Mouse (Mus musculus) liver, postnatal 0 days (tissue): ENCODE measurements around the gene St8sia1.

ENCODE experiments used
- CTCF ChIP-seq: sonication (generic); IDR thresholded peaks from 2 replicates; pipeline ENCODE4 v1.5.1; 2016; ENCODE audit warnings: antibody characterized with exemption, low read depth
- EP300 ChIP-seq: IDR thresholded peaks from 2 replicates; pipeline ENCODE4 v1.6.1; 2016; ENCODE audit warnings: antibody characterized with exemption, low read depth, mild to moderate bottlenecking

- no peak for TF ChIP-seq CTCF
- no peak for TF ChIP-seq EP300
Observed at GRCm38 (mm10) chr6:142830221-142830620, 134.0 kb downstream of the St8sia1 start.
